Mouse (Mus musculus): ENCODE results near the gene Map2k2. TPM values are rescaled to one million over a fixed set of nuclear protein-coding genes. Genes with fewer than 3 reads are reported as not detected.

Map2k2 gene
- total and polyA plus RNA-seq, 3 experiments, result 147 to 212 TPM; not detected in 1

DNA sequence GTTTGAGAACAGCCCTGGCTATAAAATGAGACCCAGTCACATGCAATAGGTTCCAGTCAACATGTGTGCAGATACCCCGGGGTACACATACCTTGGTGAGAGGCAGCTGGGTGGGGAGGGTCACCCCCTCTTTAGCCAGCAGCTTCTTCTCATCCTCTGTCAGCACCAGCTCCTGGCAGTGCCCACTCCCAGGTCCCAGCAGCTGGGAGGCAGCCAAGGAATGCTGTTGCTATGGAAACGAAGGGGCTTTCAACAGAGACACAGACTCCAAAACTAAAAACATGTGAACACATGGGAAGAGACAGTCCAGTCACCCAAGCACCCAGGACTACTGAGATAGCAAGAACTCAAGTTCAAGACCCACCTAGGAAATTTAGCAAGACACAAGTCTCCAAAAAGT lies 16.5 kb upstream of the Map2k2 start:
- TF ChIP-seq POLR2A (IDR thresholded peaks at IDR 0.05; ENCODE audit: control insufficient read depth in 1 of 2, insufficient read depth in 1 of 2, low read depth in 1 of 2, low read length in 2 of 2, poor library complexity in 1 of 2) (no peak), USF2 (IDR thresholded peaks at IDR 0.05; ENCODE audit: borderline replicate concordance in 1 of 2, insufficient read depth in 1 of 2, low read depth in 1 of 2, low read length in 2 of 2) (no peak), CHD2 (IDR thresholded peaks at IDR 0.05; ENCODE audit: low read length) (no peak), KAT2A (conservative IDR thresholded peaks at IDR 0.05; ENCODE audit: low read depth, low read length) (no peak), ZNF384 (IDR thresholded peaks at IDR 0.05; ENCODE audit: low read depth, low read length) (no peak), HCFC1 (IDR thresholded peaks at IDR 0.05; ENCODE audit: low read depth, low read length) (no peak), SIN3A (IDR thresholded peaks at IDR 0.05; ENCODE audit: low read length) (no peak), RCOR1 (IDR thresholded peaks at IDR 0.05; ENCODE audit: low read depth, low read length) (no peak), GATA1 (IDR thresholded peaks at IDR 0.05; ENCODE audit: low read depth, low read length) (no peak), EP300 (IDR thresholded peaks at IDR 0.05; ENCODE audit: low read depth in 1 of 2, low read length in 2 of 2) (no peak), MEF2A (IDR thresholded peaks at IDR 0.05; ENCODE audit: extremely low read depth, insufficient replicate concordance, low read depth, low read length, poor library complexity, severe bottlenecking) (no peak), POLR2AphosphoS5 (IDR thresholded peaks at IDR 0.05; ENCODE audit: borderline replicate concordance, low read depth, low read length) (no peak), JUND (IDR thresholded peaks at IDR 0.05; ENCODE audit: low read depth, low read length) (no peak), ELF1 (IDR thresholded peaks at IDR 0.05; ENCODE audit: low read depth, low read length) (no peak), E2F4 (IDR thresholded peaks at IDR 0.05; ENCODE audit: borderline replicate concordance, low read depth, low read length) (no peak)
- no peak overlapping the region for H3K4me3 ChIP-seq (ENCODE audit: control insufficient read depth in 1 of 2, insufficient read depth in 1 of 2, low read depth in 2 of 2, low read length in 2 of 2)
- no peaks in the 10 kb centered on the region for H3K27me3 ChIP-seq (ENCODE audit: control insufficient read depth in 1 of 2, insufficient read depth in 2 of 2, low read length in 2 of 2)
- H3K4me1 ChIP-seq (ENCODE audit: control insufficient read depth in 1 of 2, insufficient read depth in 2 of 2, low read length in 2 of 2), result no peaks in the 10 kb centered on the region
- DNase-seq (ENCODE audit: low read depth, low spot score), result no peak
- no peaks in the 10 kb centered on the region for H3K36me3 ChIP-seq (ENCODE audit: control insufficient read depth in 1 of 2, insufficient read depth in 2 of 2, low read length in 2 of 2)
- no peaks in the 10 kb centered on the region for H3K79me2 ChIP-seq (ENCODE audit: control insufficient read depth, insufficient read depth, low read length, poor library complexity)
- no peak overlapping the region for H3K9ac ChIP-seq (ENCODE audit: control insufficient read depth, low read depth, low read length, poor library complexity, severe bottlenecking)
- no peaks in the 10 kb centered on the region for H3K9me3 ChIP-seq (replicated peaks; ENCODE audit: insufficient read depth, low read length)
- H3K27ac ChIP-seq (ENCODE audit: control insufficient read depth, low read depth, low read length), result no peak overlapping the region

DNA sequence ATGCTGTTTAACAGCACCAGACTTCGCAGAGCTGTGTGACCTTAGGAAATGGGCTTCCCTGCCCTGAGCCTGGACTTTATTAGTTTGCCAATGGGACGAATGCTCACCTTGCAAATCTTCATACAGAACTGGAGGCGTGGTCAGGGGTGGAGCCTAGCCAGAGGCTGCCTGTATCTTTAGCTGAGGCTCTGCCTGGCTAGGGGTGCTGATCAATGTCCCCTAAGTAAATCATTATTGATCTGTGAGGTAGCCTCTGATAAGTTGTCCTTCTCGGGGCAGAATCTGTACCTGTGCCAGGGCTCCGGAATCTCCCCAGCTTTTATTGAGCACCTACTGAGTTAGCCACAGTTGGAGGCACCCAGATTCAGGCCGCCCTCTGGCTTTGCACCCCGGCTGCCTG lies 15.1 kb upstream of the Map2k2 start:
- Histone ChIP-seq H3K27me3 (ENCODE audit: control insufficient read depth in 1 of 2, insufficient read depth in 2 of 2, low read length in 2 of 2) (no peaks in the 10 kb centered on the region), H3K4me3 (ENCODE audit: control insufficient read depth in 1 of 2, insufficient read depth in 1 of 2, low read depth in 2 of 2, low read length in 2 of 2) (no peak overlapping the region), H3K27ac (ENCODE audit: control insufficient read depth, low read depth, low read length) (no peak overlapping the region), H3K9ac (ENCODE audit: control insufficient read depth, low read depth, low read length, poor library complexity, severe bottlenecking) (no peak overlapping the region), H3K4me1 (ENCODE audit: control insufficient read depth in 1 of 2, insufficient read depth in 2 of 2, low read length in 2 of 2) (peaks cover 0 to 8% of the 10 kb centered on the region in 2 experiments; a peak in 2 of 4 replicates), H3K79me2 (ENCODE audit: control insufficient read depth, insufficient read depth, low read length, poor library complexity) (no peaks in the 10 kb centered on the region), H3K36me3 (ENCODE audit: control insufficient read depth in 1 of 2, insufficient read depth in 2 of 2, low read length in 2 of 2) (peaks cover 0 to 3% of the 10 kb centered on the region in 2 experiments; a peak in 1 of 4 replicates), H3K9me3 (replicated peaks; ENCODE audit: insufficient read depth, low read length) (no peaks in the 10 kb centered on the region)
- no peak for DNase-seq (ENCODE audit: low read depth, low spot score)
- TF ChIP-seq MAZ (IDR thresholded peaks at IDR 0.05; ENCODE audit: low read depth, low read length), result no peak

All from MEL (cell line).